Mouse (Mus musculus): ENCODE results near the gene 4932438H23Rik. TPM values are rescaled to one million over a fixed set of nuclear protein-coding genes. Genes with fewer than 3 reads are reported as not detected.
A peak's percentile ranks its signal among the peaks of the same experiment; 100 is the strongest.

Gene 4932438H23Rik
- polyA plus RNA-seq, 1 experiment from 2014 or later = 1.0 TPM

DNA sequence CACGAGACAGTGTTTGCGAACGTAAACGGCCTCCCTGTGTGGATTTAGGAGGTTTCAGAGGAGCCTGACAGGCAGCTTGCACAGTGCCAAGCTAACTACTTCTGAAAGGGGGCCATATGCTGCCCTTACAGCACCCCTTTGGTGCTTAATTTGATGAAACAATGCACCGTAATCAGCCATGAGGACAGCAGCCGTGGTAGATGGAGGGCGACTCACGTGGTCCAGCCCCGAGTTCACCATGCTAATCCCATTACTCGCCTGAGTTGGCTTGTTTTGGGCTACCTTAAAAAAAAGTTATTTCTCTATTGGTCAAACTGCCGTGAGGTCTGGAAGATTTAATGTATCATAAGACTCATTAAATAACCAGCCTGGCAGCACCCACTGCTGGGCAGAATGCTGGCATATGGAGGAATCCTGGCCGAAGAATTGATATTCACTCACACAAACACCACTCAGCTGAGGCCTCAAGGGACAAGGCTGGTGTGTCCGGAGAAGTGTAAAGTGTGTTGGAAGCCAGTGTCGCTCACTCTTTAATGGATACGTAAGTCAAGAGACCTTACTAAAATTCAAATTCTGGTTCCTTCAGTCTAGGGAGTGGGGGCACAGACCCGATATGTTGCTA is 4.6 kb upstream of the 4932438H23Rik start:
- no peak for ATAC-seq (ENCODE audit: insufficient number of reproducible peaks, low FRiP score, low TSS enrichment, low read depth)
- Histone ChIP-seq H3K4me1 (no peaks in the 10 kb centered on the region), H3K36me3 (no peaks in the 10 kb centered on the region), H3K9me3 (replicated peaks) (no peaks in the 10 kb centered on the region), H3K9ac (no peak overlapping the region), H3K4me3 (replicated peaks) (no peak overlapping the region), H3K27ac (replicated peaks) (no peak overlapping the region), H3K27me3 (peaks cover 6% of the 10 kb centered on the region; the same call in 1 of the 2 replicates), H3K4me2 (replicated peaks) (no peak overlapping the region)
- 55% methylated on average over 16 of the region's 16 CpGs for WGBS

GRCm38 (mm10) chr16:91097858-91098257 is 2.9 kb upstream of the 4932438H23Rik start:
- WGBS = 89% methylated on average over 11 of the region's 11 CpGs
- no peak for ATAC-seq (ENCODE audit: insufficient number of reproducible peaks, low FRiP score, low TSS enrichment, low read depth)
- Histone ChIP-seq H3K36me3 (no peaks in the 10 kb centered on the region), H3K27ac (replicated peaks) (no peak overlapping the region), H3K4me2 (replicated peaks) (no peak overlapping the region), H3K9ac (no peak overlapping the region), H3K9me3 (replicated peaks) (no peaks in the 10 kb centered on the region), H3K27me3 (no peaks in the 10 kb centered on the region; the same call in 1 of the 2 replicates), H3K4me1 (peaks cover 4% of the 10 kb centered on the region; the same call in 1 of the 2 replicates), H3K4me3 (replicated peaks) (no peak overlapping the region)

GRCm38 (mm10) chr16:91096984-91097506 is 2.1 kb upstream of the 4932438H23Rik start:
- Histone ChIP-seq H3K27ac (replicated peaks) (no peak overlapping the region), H3K27me3 (no peaks in the 10 kb centered on the region; the same call in 1 of the 2 replicates), H3K4me2 (replicated peaks) (no peak overlapping the region), H3K4me3 (replicated peaks) (no peak overlapping the region), H3K4me1 (peaks cover 4% of the 10 kb centered on the region; the same call in 1 of the 2 replicates), H3K9me3 (replicated peaks) (no peaks in the 10 kb centered on the region), H3K9ac (no peak overlapping the region), H3K36me3 (no peaks in the 10 kb centered on the region)
- ATAC-seq (ENCODE audit: insufficient number of reproducible peaks, low FRiP score, low TSS enrichment, low read depth) = no peak
- 83% methylated on average over 4 of the region's 4 CpGs for WGBS

DNA sequence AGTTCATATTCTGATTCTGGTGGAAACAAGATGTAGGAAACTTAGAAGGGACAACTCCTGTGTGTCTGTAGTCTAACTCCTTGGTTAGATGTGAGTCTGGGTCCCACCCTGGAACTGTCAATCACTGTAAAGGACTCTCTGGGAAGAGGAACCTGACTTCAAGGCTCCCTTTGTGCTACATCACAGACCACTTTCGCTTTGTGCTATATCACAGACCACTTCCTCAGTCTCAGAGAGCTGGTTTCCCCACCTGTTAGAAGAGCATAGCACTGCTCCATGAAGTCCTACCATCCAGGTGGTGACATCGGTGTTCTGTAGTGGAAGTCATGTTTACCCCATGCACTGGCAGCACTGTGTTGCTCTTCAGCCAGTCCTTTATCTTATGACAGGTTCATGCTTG is 1.1 kb upstream of the 4932438H23Rik start:
- Histone ChIP-seq H3K27me3 (no peaks in the 10 kb centered on the region; the same call in 1 of the 2 replicates), H3K27ac (replicated peaks) (no peak overlapping the region), H3K4me1 (peaks cover 4% of the 10 kb centered on the region; the same call in 1 of the 2 replicates), H3K36me3 (no peaks in the 10 kb centered on the region), H3K4me2 (replicated peaks) (no peak overlapping the region), H3K9ac (no peak overlapping the region), H3K4me3 (replicated peaks) (no peak overlapping the region), H3K9me3 (replicated peaks) (no peaks in the 10 kb centered on the region)
- ATAC-seq (ENCODE audit: insufficient number of reproducible peaks, low FRiP score, low TSS enrichment, low read depth) = no peak
- WGBS = 89% methylated on average over 2 of the region's 2 CpGs

DNA sequence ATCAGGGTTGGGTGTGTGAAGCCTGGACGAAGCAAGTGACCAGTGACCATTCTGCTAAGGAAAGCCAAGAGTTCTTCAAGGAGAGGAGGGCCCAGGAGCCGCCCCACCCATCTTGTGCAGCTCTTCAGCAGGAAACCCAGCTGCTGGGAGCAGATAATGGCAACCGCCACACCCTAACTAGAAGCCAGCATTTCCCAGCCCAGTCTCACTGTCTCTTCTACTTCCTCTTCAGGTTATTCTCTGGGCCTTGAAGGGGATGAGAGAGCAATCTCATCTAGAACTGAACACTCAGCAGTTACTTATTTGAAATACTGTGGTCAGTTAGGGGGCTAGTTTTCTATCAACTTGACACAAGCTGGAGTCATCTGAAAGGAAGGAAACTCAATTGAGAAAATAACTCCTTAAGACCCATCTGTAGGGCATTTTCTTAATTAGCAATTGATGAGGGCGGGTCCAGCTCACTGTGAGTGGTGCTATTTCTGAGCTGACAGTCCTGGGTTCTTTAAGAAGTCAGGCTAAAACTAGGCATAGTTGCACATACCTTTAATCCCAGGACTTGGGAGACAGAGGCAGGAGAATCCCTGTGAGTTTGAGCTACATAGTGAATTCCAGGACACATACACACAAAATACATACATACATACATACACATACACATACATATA is 8.1 kb downstream of the 4932438H23Rik start:
- WGBS = 71% methylated on average over 4 of the region's 4 CpGs
- no peaks in the 10 kb centered on the region for H3K36me3 ChIP-seq
- H3K4me2 ChIP-seq (replicated peaks) = no peak overlapping the region
- ATAC-seq (ENCODE audit: insufficient number of reproducible peaks, low FRiP score, low TSS enrichment, low read depth) = no peak
- H3K9me3 ChIP-seq (replicated peaks) = no peaks in the 10 kb centered on the region
- H3K27ac ChIP-seq (replicated peaks) = no peak overlapping the region
- peaks cover 15% of the 10 kb centered on the region for H3K27me3 ChIP-seq
- peaks cover 14% of the 10 kb centered on the region for H3K4me1 ChIP-seq
- no peak overlapping the region for H3K4me3 ChIP-seq (replicated peaks)
- H3K9ac ChIP-seq = no peak overlapping the region

DNA sequence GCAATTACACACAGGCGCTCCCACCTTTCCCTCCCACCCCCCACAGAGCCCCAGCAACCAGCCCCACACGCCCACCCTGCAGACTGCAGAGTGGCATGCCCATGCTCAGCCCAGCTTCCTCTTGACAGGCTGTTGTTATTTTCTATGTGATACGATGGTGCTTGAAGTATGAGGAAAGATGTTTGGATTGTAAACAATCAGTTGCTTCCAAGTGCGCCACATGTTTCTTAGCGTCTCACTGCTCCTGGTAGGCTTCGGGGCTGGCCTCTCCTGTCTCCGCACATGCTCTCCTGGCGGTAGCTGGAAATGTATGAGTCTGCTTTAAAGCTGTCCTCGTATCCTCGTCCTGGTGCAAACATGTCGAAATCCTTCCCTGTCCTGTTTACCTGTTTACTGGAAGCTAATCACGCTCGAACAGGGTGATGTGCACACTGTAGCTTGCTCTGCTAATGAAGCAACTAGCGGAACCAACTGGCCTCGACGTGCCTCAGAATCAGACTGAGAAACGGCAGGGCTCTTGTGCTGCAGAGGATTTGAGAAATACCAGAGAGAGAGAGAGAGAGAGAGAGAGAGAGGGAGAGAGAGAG is 9.6 kb downstream of the 4932438H23Rik start:
- WGBS = 30% methylated on average over 17 of the region's 17 CpGs
- H3K9ac ChIP-seq = no peak overlapping the region
- ATAC-seq (ENCODE audit: insufficient number of reproducible peaks, low FRiP score, low TSS enrichment, low read depth) = no peak
- no peaks in the 10 kb centered on the region for H3K9me3 ChIP-seq (replicated peaks)
- H3K27ac ChIP-seq (replicated peaks) = no peak overlapping the region
- peaks cover 14% of the 10 kb centered on the region for H3K4me1 ChIP-seq
- no peaks in the 10 kb centered on the region for H3K36me3 ChIP-seq
- 0 out of 2 replicates have a peak overlapping the region, but pooled peaks have one; percentile 10 for H3K4me3 ChIP-seq (replicated peaks)
- peak overlapping the region; percentile 33 for H3K4me2 ChIP-seq (replicated peaks)
- peaks cover 17% of the 10 kb centered on the region for H3K27me3 ChIP-seq

GRCm38 (mm10) chr16:91084307-91085238 is 10.3 kb downstream of the 4932438H23Rik start:
- H3K36me3 ChIP-seq = no peaks in the 10 kb centered on the region
- no peak overlapping the region for H3K27ac ChIP-seq (replicated peaks)
- H3K4me2 ChIP-seq (replicated peaks) = peak overlapping the region; percentile 33
- peaks cover 14% of the 10 kb centered on the region for H3K4me1 ChIP-seq
- peaks cover 17% of the 10 kb centered on the region for H3K27me3 ChIP-seq
- ATAC-seq (ENCODE audit: insufficient number of reproducible peaks, low FRiP score, low TSS enrichment, low read depth) = no peak
- 58% methylated on average over 21 of the region's 21 CpGs for WGBS
- no peak overlapping the region for H3K9ac ChIP-seq
- 0 out of 2 replicates have a peak overlapping the region, but pooled peaks have one; percentile 10 for H3K4me3 ChIP-seq (replicated peaks)
- H3K9me3 ChIP-seq (replicated peaks) = no peaks in the 10 kb centered on the region

DNA sequence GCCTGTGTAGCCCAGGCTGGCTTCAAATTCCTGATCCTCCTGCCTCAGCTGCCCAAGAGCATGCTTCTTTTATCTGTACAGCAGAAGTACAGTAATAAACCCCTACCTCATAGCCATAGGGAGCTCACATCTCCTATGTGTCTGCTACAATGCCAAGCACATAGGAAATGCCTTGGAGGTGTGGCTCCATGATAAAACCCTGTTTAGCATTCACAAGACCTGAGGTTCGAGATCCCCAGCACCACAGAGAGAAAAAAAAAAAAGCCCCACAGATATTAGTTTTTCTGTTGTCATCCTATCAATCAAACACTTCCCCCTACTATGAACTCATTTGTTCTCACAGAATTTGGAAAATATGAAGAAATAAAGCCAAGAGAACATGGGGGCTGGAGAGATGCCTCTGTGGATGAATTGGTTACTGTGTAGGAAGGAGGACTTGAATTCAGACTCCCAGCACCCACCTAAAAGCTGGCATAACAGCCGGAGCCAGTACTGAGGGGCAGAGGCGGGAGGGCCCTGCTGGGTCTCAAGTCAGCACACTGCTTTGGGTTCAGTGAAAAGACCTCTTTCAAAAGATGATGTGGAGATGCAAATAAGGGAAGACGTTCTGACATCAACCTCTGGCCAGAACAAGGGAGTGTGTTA is 11.8 kb downstream of the 4932438H23Rik start:
- Histone ChIP-seq H3K27ac (replicated peaks) (no peak overlapping the region), H3K36me3 (no peaks in the 10 kb centered on the region), H3K27me3 (peaks cover 17% of the 10 kb centered on the region), H3K4me2 (replicated peaks) (no peak overlapping the region), H3K9me3 (replicated peaks) (no peaks in the 10 kb centered on the region), H3K4me1 (peaks cover 14% of the 10 kb centered on the region), H3K9ac (no peak overlapping the region), H3K4me3 (replicated peaks) (no peak overlapping the region)
- no peak for ATAC-seq (ENCODE audit: insufficient number of reproducible peaks, low FRiP score, low TSS enrichment, low read depth)
- 76% methylated on average over 4 of the region's 4 CpGs for WGBS

GRCm38 (mm10) chr16:91081508-91081907 is 13.4 kb downstream of the 4932438H23Rik start:
- WGBS = 23% methylated on average over 10 of the region's 12 CpGs
- H3K36me3 ChIP-seq = no peaks in the 10 kb centered on the region
- H3K9me3 ChIP-seq (replicated peaks) = no peaks in the 10 kb centered on the region
- H3K9ac ChIP-seq = no peak overlapping the region
- no peak overlapping the region for H3K27ac ChIP-seq (replicated peaks)
- peaks cover 12% of the 10 kb centered on the region for H3K27me3 ChIP-seq
- no peak for ATAC-seq (ENCODE audit: insufficient number of reproducible peaks, low FRiP score, low TSS enrichment, low read depth)
- peaks cover 14% of the 10 kb centered on the region for H3K4me1 ChIP-seq
- no peak overlapping the region for H3K4me3 ChIP-seq (replicated peaks)
- H3K4me2 ChIP-seq (replicated peaks) = no peak overlapping the region

DNA sequence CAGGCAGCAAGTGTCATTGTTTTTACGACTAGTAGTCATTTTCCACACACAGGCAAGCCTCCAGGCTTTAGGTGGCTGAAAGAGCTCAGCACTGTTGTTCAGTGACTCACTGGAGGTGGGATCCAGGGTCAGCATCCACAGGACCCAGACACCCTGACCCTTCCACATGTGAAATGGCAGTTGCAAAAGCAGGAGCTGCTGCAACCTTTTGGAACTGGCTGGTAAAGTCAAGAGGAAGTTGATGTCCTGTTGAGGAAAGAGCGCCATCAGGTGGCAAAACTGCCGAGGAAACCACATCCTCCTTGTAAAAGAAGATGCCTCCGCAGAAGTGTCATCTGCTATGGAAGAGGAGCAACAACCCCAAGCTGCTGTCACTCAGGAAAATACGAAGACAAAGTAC is 18.7 kb downstream of the 4932438H23Rik start:
- H3K4me3 ChIP-seq (replicated peaks) = no peak overlapping the region
- H3K4me2 ChIP-seq (replicated peaks) = no peak overlapping the region
- no peak overlapping the region for H3K27ac ChIP-seq (replicated peaks)
- H3K9ac ChIP-seq = no peak overlapping the region
- H3K36me3 ChIP-seq = no peaks in the 10 kb centered on the region
- no peaks in the 10 kb centered on the region for H3K9me3 ChIP-seq (replicated peaks)
- 69% methylated on average over 5 of the region's 5 CpGs for WGBS
- no peaks in the 10 kb centered on the region for H3K4me1 ChIP-seq
- ATAC-seq (ENCODE audit: insufficient number of reproducible peaks, low FRiP score, low TSS enrichment, low read depth) = no peak
- no peaks in the 10 kb centered on the region for H3K27me3 ChIP-seq
